Mouse (Mus musculus) G1E (cell line): ENCODE results near the gene Gm10803.

ENCODE experiments used
- CTCF ChIP-seq: IDR thresholded peaks from 2 replicates; pipeline ENCODE4 v1.5.1; 2012; ENCODE audit warnings: low read depth, low read length, inconsistent platforms, mixed read lengths
- GATA1 ChIP-seq: IDR thresholded peaks from 2 replicates; pipeline ENCODE4 v1.6.1; 2012; ENCODE audit warnings: borderline replicate concordance, low read length, inconsistent platforms, mixed read lengths
- POLR2AphosphoS5 ChIP-seq: IDR thresholded peaks from 2 replicates; pipeline ENCODE4 v1.6.1; 2012; ENCODE audit warnings: low read depth, low read length, inconsistent platforms; ENCODE audit not compliant: insufficient replicate concordance
- TAL1 ChIP-seq: conservative IDR thresholded peaks from 2 replicates; pipeline ENCODE4 v1.6.1; 2012; ENCODE audit warnings: low read depth, low read length, inconsistent platforms, mixed read lengths

DNA sequence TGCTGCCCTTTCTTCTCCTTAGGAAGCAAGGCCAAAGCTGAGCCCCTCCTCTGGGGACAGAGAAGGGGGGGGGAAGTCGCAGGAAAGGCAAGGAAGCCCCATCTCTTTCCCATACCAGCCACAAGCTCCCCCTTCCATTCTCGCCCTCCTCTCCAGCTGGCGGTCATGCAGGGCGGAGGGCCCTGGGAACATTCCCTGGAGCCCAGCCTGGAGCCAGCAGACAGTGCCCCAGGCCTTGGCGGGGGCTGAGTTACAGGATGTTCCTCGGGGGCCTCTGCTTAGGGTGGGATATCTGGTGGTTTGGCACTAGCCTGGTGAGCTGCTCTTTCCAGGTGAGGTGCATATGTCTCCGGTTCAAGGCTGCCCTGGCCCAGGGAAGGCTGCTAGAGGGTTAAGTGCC, 48.2 kb upstream of the Gm10803 start:
- TF ChIP-seq CTCF, result no peak
- TF ChIP-seq POLR2AphosphoS5, result no peak
- TF ChIP-seq GATA1, result no peak
- no peak for TF ChIP-seq TAL1
